Mouse (Mus musculus) mouse trophoblast stem cell (cell line): ENCODE results near the gene Ctrc.
"Not testable (repeated sequence)": the region's sequence is repeated elsewhere in the genome, so short reads cannot be mapped to it uniquely, and the experiment has no call there.

Experiments
- in situ Hi-C, 2 experiments: fragments of 300-500 bp; cut with MseI, MboI; formaldehyde crosslinking; loops; 2 replicates in 1 of 2; 3 replicates in 1 of 2; pipeline ENCODE4 v1.15.1; 2025

Ctrc gene

GRCm38 (mm10) chr4:141787462-141787861, 58.7 kb downstream of the Ctrc start:
- in situ Hi-C loops = no loop called here

- in situ Hi-C loops = no loop called here
These were observed 59.1 kb downstream of the Ctrc start for GRCm38 (mm10) chr4:141787046-141787445.

- in situ Hi-C loops = no loop called here
These were observed 60.0 kb downstream of the Ctrc start for GRCm38 (mm10) chr4:141786141-141786540.

- in situ Hi-C loops = no loop called here
These were observed 61.3 kb downstream of the Ctrc start for GRCm38 (mm10) chr4:141784835-141785234.

- in situ Hi-C loops = no loop called here
These were observed 64.8 kb downstream of the Ctrc start for GRCm38 (mm10) chr4:141781201-141781985.

- in situ Hi-C loops = no loop called here
These were observed 66.3 kb downstream of the Ctrc start for GRCm38 (mm10) chr4:141779828-141780227.

GRCm38 (mm10) chr4:141773019-141773418, 73.1 kb downstream of the Ctrc start:
- in situ Hi-C loops = not testable (repeated sequence)

- in situ Hi-C loops = no loop called here
These were observed 74.3 kb downstream of the Ctrc start for GRCm38 (mm10) chr4:141771823-141772222.

- in situ Hi-C loops = no loop called here
These were observed 76.5 kb downstream of the Ctrc start for GRCm38 (mm10) chr4:141769501-141770160.

- in situ Hi-C loops = no loop called here
These were observed 78.7 kb downstream of the Ctrc start for GRCm38 (mm10) chr4:141767353-141768036.

GRCm38 (mm10) chr4:141766668-141767352, 79.3 kb downstream of the Ctrc start:
- in situ Hi-C loops = no loop called here

- in situ Hi-C loops = no loop called here
These were observed 79.9 kb downstream of the Ctrc start for GRCm38 (mm10) chr4:141766316-141766667.

GRCm38 (mm10) chr4:141765008-141765407, 81.2 kb downstream of the Ctrc start:
- in situ Hi-C loops = no loop called here
